Mouse (Mus musculus) CD4-positive, CD25-positive, alpha-beta regulatory T cell, adult 2 months (primary cell): ENCODE measurements around the gene Hes6.

ENCODE experiments used
- DNase-seq: peaks from one replicate; pipeline ENCODE4 v3.0.0-alpha.2; 2012; ENCODE audit warnings: low read depth, low spot score

Hes6 gene

DNA sequence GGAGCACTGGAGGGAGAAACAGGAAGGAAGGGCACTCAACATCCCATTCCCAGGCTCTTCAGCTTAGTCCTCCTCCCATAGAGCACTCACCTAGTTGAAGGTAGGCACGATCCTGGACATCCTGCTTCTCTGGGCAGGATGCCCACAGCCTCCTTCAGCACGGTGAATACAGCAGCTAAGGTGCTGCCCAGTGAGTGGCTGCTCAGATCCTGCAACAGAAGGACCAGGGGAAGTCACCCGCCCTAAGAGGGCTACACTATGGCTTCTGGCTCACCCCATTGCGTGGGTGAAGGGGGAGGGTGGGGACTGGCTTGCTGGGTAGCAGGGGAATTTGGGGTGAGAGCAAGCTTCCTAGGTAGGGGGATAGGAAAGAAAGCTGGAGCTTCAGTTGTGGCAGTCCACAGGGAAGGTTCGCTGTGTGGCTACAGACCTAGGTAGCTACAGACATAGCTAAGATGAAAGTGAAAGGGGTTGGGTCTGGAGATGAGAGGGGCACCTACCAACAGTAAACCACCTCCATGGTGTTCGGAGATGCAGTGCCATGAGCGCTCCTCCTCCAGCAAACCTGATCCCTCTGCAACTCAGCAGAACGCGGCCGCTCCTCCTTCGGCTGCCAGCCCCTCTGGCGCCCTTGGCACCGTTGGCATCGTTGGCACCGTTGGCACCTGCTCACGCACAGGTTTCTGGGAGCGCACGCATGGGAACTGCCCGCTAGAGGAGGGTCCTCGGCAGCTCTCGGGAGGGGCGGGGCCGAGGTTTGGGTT lies 8.2 kb downstream of the Hes6 start:
- peak; percentile 15 for DNase-seq

DNA sequence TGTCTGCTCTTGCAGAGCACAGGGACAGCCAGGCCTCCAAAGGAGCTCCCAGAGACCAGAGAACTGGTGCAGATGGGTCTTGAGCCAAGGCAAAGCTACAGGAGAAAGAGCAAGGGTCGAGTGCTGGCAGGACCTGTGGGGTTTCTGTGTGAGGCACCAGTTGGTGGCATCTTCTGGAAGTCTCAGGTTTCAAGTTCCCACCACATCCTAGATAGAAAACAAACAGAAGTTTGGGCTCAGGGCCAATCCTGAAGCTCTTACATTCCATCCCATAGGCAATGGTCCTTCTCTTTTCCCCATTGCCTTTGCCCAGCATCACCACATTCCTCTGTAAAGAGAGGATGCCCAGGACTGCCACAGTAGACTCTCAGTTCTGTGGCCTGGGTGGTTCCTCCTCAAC lies 8.9 kb downstream of the Hes6 start:
- no peak for DNase-seq

DNA sequence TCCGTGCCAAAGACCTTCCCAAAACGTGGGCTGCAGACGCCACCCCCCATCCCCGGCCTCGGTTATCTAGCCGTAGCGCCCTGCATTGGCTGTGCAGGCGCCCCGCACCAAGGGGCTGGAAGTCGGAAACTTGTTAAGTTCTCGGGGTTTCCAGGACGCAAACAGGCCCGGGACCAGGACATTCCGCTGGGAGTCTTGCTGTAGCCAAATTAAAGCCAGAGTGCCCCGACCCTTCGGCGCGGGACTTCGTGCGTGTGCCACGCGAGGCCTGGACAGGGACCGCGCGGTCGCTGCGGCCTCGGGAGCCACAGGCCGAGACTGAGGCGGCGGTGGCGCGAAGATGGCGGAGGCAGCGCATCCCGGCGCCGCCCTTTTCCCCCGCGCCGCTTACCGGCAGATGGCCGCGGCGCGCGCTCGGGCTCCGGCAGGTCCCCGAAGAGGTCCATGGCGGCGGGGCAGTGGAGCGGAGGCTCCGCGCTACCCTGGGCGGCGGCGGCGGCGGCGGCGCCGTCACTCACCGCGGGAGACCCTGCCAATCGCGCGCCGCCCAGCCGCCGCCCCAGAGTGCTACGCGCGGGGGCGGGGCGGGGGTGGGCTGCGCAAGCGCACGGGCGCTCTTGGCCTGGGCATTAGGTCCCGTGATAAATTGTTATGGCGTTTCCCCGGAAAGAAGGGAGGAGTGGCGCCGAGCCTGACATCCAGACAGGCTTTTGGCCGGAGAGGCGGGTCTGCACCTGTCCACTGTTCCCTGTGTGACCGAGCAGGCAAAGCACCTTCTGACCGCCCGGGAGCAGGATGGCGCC lies 15.4 kb downstream of the Hes6 start, which contains the start of gene Ilkap:
TSS of gene Ilkap (minus strand) at position 556 of the 803 bp plus-strand sequence.
- DNase-seq: peak; percentile 94

DNA sequence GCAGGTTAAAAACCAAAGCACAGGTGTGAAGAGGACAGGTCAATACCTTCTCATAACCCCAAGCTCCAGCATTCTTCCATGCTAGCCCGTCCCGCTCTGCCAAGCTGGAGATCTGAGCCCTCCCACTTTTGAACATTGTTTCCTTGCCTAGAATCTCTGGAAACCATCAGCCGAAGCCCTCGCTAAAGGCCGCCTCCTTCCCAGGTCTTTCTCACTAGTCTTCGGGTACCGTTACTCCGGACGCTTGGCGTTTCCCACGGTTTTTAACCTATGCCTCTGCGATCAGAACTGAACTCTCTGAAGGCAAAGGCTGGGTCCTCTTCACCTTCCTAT lies 15.9 kb downstream of the Hes6 start:
- no peak for DNase-seq

DNA sequence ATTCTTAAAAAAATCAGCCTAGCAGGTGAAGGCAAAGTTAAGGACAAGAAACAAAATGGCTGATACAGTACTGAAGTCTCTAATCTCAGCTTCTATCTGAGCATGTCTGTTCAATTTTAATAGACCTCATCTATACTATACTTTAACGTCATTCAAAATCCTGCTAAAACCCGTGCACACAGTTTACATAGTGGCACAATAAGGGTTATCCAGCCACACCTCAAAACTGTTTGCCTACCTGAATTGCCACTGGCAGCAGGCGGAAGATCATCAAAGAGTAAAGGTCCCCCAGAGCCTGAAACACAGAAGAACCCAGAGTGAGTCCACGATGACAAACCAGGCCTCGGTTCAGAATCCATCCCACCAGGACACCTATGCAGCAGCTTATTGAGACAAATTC lies 23.5 kb downstream of the Hes6 start:
- DNase-seq: no peak

DNA sequence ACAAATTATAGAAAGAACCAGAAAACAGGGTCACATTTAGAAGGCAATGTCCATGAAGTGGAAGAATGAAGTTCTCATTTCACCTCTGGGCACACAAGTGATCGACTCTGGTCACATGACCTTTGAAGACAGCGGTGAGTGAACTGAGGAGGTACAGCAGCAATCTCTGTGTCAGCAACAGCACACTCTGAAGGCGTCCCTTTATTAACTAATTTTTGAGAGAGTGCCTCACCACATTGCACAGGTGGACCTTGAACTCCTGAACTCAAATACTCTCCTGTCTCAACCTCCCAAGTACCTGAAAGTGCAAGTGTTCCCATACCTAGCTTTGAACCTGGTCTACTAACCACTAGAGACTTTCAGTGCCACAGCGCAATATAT lies 32.8 kb downstream of the Hes6 start:
- no peak for DNase-seq

DNA sequence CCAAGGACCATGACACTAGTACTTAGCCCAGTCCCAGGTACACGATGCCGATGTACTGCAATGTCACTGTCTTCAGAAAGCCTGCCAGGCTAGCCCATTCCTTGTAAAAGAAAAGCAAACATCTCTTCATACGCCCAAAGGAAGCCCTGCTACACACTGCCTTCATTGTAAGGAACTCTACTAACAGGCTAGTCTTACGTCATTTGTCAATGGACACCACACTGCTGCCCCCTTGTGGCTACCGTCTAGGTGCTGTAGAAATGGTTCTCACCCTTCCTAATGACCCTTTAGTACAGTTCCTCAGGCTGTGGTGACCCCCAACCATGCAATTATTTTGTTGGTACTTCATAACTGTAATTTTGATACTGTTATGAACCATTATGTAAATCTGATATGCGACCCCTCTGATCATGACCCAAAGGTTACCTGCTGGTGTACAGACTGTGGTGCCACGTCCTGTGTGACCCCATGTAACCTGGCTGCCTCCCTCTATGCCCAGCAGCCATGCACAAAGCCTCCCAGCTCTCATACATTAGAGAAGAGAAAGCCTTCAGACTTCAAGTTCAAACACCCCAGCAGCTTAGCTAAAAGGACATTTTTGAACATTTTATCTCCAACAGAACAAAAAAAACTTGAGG lies 33.3 kb downstream of the Hes6 start:
- DNase-seq: peak; percentile 85

DNA sequence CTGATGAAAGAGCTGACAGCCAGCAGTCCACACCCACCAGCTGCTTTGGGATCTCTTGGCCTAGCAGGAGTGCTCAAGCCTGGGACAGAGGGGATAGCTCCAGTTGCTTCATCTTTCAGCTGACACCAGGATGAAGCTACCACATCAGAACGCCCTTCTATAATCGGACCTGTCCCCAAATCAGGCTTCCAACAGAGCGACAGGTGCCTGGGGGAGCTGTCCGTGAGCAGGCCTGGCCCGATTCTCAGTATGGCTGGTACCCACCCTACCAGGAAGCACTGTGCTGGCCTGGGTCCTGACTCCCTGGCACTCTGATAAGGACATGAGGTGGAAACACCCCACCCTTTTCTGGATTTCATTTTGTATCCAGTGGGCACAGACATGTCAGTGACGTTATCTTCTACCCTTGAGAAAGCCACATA lies 40.4 kb downstream of the Hes6 start:
- DNase-seq: no peak

DNA sequence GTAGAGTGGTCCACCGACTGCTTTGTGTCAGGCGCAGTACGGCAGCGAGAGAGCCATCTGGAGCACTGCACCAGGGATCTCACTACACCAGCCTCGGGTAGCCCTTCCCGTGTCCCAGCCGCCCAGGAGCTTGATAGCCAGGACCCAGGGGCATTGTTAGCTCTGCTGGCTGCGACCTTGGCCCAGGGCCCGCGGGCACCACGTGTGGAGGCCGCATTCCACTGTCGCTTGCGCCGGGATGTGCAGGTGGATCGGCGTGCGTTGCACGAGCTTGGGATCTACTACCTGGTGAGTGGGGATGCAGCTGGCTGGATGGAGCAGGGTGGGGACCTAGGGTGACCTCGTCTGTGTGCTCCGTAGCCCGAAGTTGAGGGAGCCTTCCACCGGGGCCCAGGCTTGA lies 43.8 kb downstream of the Hes6 start:
- no peak for DNase-seq

DNA sequence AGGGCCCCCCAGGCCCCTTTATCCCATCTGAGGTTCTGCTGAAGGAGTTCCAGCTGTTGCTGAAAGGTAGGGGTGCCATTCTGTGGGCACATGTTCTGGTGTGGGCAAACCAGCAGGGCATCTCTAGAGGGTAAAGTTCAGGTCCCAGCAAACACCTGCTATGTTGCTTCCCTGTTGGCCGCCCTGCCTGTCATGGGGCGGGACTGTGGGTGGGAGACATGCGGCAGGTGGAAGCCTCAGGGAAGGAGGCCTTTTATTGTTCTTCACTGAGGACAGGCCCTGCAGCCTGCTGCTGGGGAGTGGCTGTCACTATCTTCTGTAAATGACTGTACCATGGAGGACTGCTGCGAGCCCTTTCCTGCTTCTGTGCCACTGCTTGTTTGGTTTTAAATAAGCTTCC lies 44.4 kb downstream of the Hes6 start:
- DNase-seq: no peak

DNA sequence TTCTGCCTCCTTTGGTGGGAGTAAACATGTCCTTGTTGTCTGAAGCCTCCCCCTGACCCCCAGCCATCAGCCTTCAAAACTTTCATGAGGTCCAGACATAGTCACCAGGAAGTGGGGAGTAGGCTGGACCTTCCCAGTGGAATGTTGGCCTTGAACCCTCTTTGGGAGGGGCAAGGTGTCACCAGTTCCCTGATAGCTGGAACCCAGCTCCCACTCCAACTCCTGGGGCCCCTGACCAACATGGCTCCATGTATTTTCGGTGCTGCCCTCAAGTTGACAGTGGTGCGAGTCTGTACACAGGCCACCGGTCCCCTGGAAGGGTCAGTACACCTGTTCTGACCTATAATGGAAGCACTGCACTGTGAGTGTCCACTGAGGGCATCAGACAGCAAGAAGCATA lies 46.5 kb downstream of the Hes6 start:
- DNase-seq: no peak

DNA sequence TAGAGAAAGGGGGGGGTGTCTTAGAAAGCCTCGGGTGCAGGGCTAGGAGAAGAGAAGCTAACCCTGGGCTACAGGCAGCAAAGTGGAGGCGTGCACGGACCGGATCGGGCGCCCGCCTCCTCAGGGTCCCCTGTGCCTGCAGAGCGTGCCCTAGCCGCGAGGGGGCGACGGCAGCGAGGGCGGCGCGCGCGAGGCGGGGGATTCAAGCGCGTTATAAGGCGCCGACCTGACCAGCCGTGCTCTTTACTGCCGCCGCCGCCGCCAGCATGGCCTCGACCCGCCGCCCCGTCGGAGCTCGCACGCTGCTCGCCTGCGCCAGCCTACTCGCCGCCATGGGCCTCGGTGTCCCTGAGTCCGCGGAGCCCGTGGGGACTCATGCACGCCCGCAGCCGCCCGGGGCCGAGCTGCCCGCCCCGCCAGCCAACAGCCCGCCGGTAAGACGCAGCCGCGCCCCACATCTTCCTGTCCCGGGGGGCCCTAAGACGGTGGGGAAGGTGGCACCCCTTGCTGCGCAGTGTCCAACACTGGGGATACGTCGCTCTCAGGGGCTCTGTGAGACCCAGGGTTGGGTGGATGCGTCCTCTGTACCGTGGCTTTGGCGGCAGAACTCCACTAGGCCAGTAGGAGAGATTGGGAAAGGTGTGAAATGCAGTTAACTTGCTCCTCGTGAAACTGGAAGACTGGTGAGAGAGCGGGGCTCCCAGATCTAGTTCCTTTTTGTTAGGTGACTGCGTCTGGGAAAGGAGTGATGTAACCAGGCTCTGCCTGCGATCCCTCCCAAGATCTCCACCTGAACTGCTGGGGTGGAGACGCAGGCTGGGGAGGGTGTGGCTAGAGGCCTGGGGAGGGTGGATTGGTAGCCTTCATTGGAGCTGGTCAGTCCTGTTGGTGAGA lies 47.4 kb downstream of the Hes6 start, which contains the start of gene Erfe:
TSS of gene Erfe (plus strand) at position 216 of the 894 bp plus-strand sequence.
- peak; percentile 85 for DNase-seq

DNA sequence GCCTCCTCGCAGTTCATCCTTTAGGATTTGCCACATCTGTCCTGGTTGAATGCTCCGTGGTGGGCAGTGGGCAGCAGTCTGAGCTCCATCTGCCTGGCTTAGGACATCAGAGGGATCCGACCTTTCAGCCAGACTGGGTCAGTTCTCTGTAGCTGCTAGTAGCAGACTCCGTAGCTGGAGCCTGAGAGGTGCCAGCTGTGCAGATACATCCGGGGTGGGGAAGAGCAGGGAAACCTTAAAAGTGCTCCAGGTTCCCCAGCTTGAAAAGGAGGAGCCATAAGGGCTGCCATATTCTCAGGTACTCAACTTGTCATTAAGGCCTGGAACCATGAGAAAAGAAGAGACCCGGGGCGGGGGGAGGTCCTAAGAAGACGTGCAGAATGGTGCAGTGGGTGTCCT lies 48.0 kb downstream of the Hes6 start:
- DNase-seq: no peak

DNA sequence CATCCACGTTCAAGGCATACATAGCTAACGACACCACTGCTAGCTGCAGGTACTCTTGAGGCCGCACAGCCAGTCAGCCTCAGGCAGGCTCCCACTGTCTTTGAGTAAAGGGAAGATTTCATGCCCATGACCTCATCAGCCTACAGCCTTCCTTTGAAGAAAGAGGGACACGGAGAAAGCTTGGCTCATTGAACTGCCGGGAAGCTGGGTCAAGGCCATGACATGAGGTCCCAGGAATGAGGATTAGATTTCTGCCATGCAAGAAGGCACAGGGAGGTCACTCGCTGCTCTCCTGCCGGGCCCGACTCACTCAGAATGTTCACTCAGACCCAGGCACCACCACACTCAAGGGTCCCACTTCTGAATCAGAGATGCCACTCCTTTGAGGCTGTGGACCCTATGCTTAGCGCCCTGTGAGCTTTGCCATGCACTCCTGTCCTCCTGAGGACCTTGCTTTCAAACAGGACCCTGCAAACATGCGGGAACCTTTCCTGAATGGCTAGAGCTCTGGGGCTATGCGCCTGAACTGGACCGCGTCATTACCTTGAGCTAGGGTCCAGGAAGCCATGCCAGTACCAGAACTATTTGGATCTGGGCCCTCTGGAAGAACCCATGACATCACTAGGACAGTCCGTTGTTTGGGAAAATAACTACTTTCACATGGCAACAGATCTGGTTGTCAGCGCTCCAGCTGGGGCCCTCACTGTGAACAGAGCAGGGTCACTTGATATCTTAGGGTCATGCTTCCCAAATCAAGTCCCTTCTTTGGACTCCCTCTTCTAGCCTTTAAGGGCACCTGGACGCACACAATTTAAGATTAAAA lies 48.8 kb downstream of the Hes6 start:
- no peak for DNase-seq

DNA sequence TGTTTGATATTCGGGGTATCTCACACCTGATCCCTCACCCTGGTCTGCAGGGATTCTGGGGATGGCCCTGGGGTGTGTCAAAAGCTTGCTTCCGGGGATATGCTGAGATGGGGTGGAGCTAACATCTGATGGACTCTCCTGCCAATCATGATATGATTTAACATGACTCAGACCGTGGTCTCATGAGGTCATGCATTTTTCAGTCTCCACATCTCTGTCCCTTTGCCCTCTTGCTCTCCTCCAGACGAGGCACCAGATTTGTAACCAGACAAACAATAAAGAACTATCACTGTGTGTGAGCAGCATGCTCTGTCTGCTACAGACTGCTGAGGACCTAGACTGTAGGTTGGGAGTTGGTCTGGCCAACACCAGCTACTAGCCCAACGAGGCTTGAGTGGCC lies 51.7 kb downstream of the Hes6 start:
- no peak for DNase-seq
